Mouse (Mus musculus): ENCODE results near the gene Vmn1r128. TPM values are rescaled to one million over a fixed set of nuclear protein-coding genes. Genes with fewer than 3 reads are reported as not detected.
"Not testable (repeated sequence)": the region's sequence is repeated elsewhere in the genome, so short reads cannot be mapped to it uniquely, and the experiment has no call there.

The Vmn1r128 gene
- not detected for total RNA-seq (2021)
- long read RNA-seq, experiment 1 = 0 reads
- long read RNA-seq, experiment 2 = 0 reads

DNA sequence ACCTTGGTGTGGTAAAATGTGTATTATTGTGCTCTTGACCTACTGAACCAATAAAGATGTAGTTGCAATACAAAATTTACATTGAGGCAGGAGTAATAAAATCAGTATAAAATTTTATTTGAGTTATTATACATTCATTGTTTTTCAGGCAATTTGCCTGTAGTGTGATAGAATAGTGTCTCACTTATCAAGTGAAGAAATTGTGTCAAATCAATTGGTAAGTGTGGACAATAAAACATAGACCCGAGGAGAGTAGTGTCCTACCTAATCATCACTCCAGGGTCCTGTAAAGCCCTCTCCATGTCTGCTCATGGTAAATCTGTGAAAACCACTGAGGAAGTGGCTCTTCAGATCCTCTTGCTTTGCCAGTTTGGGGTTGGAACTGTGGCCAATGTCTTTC is at the start of gene Vmn1r128:
Gene Vmn1r128, plus strand, starts transcription at position 301 of the 400 bp plus-strand sequence.
- not testable (repeated sequence) for DNase-seq (ENCODE audit: low spot score in 2 of 2)

- DNase-seq (ENCODE audit: low spot score in 2 of 2) = not testable (repeated sequence)
Observed at GRCm38 (mm10) chr7:21301367-21301766, 47.8 kb upstream of the Vmn1r128 start, which contains the start of gene Vmn1r126. Gene Vmn1r126 (minus strand): TSS chr7:21301467.

- not testable (repeated sequence) for DNase-seq (ENCODE audit: low spot score in 2 of 2)
Observed at GRCm38 (mm10) chr7:21319761-21320160, 29.4 kb upstream of the Vmn1r128 start, which contains the start of gene Vmn1r127. Gene Vmn1r127 (minus strand): TSS chr7:21319861.

- DNase-seq (ENCODE audit: low spot score in 2 of 2) = not testable (repeated sequence)
Observed at GRCm38 (mm10) chr7:21361191-21361590, 12.0 kb downstream of the Vmn1r128 start, which contains the start of gene Vmn1r129. Gene Vmn1r129 (minus strand): TSS chr7:21361291.

Other genes with a start within 250 kb of the Vmn1r128 start
- not detected for gene Vmn1r122, start 215.2 kb upstream of the Vmn1r128 start, total RNA-seq (2021)
- gene Vmn1r123, start 187.2 kb upstream of the Vmn1r128 start, total RNA-seq (2021) = not detected
- not detected for gene Gm5157, start 158.9 kb upstream of the Vmn1r128 start, total RNA-seq (2021)
- not detected for gene Vmn1r124, start 88.8 kb upstream of the Vmn1r128 start, total RNA-seq (2021)
- not detected for gene Vmn1r125, start 77.2 kb upstream of the Vmn1r128 start, total RNA-seq (2021)
- not detected for gene Vmn1r126, start 47.9 kb upstream of the Vmn1r128 start, total RNA-seq (2021)
- not detected for gene Vmn1r127, start 29.5 kb upstream of the Vmn1r128 start, total RNA-seq (2021)
- gene Vmn1r129, start 11.9 kb downstream of the Vmn1r128 start, total RNA-seq (2021) = not detected
- gene Gm6882, start 83.4 kb downstream of the Vmn1r128 start, total RNA-seq (2021) = not detected
- not detected for gene Vmn1r130, start 162.4 kb downstream of the Vmn1r128 start, total RNA-seq (2021)
- not detected for gene Vmn1r131, start 196.7 kb downstream of the Vmn1r128 start, total RNA-seq (2021)